Mouse (Mus musculus): ENCODE measurements around the gene Setd2.

Gene Setd2

DNA sequence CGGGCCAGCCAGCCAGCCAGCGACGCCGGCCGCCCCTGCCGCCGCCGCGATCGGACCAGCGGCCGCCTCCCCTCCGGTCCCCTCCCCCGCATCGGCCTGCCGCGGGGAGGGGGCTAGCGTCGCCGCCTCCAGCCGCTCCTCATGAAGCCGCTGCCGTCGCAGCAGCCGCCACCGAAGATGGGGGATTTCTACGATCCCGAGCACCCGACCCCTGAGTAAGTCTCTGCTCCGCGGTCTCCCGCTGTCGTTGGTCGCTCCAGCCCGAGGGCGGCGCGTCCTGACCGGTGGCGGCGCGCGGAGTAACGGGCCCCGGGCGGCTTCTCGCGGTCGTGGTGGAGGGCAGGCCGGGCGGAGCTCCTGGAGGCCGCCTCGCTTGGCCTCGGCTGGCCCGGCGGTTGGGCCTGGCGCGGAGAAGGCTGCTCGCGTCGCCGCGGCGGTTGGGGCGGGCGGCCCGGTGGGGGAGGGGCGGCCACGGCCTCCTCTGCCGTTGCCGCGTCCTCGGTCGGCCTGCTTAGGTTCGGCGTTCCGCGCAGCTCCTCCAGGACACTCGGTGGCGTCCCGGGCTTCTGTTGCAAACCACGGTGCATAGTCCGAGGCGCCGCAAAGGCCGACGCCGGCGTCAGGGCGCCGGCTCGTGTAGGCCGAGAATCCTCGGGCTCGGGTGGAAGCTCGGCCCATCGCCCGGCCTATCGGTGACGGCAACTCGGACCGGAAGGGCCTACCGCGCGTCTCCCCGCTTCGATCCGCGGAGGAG is at the start of gene Setd2:
TSS of gene Setd2 (plus strand) at position 60 of the 754 bp plus-strand sequence.
- DNase-seq: peak; percentile 76

DNA sequence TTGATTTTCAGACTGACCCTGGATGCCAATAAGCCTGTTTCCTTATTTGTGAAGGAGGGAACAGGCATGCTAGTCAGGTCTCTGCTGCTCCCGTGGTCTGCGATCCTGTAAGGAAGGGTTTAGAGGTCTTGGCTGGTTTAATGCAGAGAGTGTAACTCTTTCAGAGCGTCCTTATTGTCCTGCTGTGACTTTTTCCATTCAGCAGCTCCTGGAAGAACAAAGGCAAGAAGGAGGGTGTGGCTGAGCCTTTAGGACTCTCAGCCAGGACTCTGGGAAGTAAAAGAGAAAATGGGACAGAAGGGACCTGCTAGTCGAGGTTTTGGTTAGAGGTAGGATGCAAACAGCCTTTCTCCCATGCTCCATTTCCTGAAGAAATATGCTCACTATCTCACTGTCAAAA is 43.6 kb upstream of the Setd2 start:
- DNase-seq: no peak

GRCm38 (mm10) chr9:110490913-110491312 is 41.5 kb upstream of the Setd2 start:
- DNase-seq: no peak

DNA sequence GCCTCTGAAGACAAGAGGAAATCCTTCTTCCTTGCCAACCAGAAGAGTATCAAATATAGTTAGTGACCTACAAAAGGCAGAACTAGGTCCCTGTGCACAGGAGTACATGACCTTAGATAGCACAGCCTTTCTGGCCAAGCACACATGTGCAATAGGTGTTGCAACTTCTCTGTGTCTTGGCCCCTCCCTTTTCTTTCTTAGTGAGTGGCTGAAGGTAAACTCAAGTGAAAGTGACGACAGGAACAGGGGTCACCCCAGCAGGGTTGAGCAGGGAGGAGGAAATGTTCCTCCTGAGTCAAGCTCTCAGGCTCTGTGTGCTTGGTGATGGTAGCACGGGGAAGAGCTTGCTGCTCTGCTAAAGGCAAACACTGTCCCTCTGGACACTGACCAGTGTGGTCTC is 6.7 kb upstream of the Setd2 start:
- no peak for DNase-seq

DNA sequence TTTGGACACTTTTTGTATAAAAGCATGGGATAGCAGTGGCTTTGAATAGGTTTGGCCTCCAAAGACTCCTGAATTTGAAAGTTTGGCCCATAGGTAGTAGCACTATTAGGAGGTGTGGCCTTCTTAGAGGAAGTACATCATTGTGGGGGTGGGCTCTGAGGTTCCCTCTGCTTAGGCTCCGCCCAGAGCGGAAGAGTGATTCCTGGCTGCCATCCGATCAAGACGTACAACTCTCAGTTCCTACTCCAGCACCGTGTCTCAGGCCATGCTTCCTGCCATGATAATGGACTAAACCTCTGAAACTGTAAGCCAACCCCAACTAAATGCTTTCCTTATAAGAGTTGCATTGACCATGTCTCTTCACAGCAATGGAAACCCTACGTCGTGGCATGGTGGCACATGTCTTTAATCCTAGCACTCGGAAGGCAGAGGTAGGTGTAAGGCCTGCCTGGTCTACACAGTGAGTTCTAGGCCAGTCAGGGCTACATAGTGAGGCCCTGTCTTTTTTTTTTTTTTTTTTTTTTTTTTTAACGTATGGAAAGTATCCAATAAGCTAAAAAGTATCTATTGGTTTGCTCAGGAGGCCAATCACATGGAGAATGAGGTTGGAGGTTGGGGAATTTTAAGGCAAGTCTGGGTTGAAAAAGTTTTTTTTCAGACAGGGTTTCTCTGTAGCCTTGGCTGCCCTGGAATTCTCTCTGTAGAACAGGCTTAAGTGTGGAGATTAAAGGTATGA is 3.2 kb upstream of the Setd2 start:
- DNase-seq: no peak

- DNase-seq: no peak
Observed at GRCm38 (mm10) chr9:110530650-110531049, 1.7 kb upstream of the Setd2 start.

DNA sequence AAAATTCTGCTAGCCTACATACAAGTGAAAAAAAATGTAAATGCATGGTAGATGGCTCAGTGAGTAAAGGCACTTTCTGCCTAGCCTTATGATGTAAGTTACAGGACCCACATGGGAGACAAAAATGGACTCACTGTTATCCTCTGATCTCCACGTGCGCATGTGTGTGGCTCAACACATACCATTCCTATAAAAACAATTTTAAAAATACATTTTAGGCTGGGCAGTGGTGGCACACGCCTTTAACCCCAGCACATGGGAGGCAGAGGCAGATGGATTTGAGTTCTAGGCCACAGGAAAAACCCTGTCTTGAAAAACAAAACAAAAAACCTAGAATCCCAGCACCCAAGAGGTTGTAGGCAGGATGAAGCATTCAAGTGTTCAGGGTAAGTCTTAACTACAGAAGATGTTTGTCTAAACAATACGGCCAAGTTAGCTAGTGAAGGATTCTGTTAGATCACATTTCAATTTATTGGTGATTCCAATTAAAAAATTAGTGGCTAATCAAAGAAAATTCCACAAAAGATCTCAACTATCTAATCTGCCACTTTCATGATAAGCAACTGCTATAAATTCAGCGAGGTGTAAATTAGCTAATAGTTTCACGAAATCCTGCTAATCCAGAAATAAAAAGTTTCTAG is 1.1 kb upstream of the Setd2 start:
- no peak for DNase-seq

DNA sequence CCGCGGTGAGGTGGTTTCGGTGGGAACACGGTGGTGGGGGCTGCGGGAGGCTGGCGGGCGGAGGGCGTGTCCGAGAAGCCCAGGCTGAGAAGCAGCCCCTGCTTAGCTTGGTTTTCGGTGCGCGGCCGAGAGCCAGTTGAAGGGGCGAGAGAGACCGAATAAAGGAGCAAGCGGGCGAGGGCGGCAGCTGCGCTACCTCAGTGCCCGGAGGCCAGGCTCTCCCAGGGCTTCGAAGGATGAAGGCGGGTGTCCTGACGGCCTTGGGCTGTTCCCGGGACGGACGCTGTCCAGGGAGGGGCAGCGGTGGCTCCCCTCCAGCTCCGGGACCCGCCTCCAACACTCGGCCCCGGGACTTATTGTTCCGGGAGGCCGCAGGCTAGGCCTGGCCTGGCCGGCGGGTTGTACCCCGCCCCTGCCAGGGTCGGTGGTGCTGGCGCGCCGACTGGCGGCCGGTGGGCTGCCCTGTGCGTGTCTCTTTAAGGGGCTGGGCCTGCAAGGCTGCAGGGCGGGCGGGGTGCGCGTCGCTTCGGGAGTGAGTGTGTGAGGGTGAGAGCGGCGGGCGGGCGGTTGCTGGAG is 395 bp upstream of the Setd2 start:
- peak; percentile 94 for DNase-seq

GRCm38 (mm10) chr9:110533645-110534044 is 1.2 kb downstream of the Setd2 start:
- DNase-seq: no peak

DNA sequence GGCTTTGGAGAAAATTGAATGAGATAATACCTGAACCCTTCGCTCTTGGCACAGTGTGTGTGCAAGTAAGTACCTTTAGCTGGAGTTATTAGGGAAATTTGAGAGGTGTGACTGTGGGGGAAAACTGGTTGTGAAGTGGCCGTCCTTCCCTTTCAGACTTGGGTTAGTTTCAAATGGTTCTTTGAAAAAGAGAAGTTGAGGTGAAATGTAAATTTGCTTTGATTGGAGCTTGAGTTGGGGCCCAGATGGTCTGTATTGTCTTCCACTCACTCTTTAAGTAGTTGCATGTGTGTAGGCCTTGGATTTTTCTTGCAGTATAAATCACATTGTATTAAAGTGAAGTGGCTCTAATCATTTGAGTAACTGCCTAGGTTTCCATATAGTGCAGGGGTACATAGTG is 2.7 kb downstream of the Setd2 start:
- DNase-seq: no peak

- no peak for DNase-seq
Observed at GRCm38 (mm10) chr9:110536636-110537035, 4.2 kb downstream of the Setd2 start.

- no peak for DNase-seq
Observed at GRCm38 (mm10) chr9:110538511-110538910, 6.1 kb downstream of the Setd2 start.

- DNase-seq: no peak
Observed at GRCm38 (mm10) chr9:110541988-110542387, 9.6 kb downstream of the Setd2 start.

GRCm38 (mm10) chr9:110548261-110548660 is 15.9 kb downstream of the Setd2 start:
- no peak for DNase-seq

- no peak for DNase-seq
Observed at GRCm38 (mm10) chr9:110568309-110568708, 35.9 kb downstream of the Setd2 start.

DNA sequence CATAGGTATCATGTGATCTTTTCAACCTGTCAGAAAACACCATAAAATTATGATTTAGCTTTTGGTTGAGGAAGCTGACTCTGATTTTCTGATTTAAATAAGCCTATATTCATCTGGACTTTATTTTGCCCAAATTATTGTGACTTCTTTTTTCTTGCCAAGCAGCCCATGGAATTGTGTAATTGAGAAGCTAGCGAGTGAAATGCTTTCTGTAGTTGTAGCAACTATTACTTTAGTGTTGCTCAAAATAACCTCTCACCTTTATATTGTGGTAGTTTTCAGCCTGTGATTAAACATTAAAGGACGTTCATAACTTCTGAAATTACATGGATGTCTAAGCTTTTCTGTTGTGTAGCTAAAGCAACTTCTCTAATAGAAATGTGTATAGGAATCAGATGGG is 49.8 kb downstream of the Setd2 start:
- DNase-seq: no peak

DNA sequence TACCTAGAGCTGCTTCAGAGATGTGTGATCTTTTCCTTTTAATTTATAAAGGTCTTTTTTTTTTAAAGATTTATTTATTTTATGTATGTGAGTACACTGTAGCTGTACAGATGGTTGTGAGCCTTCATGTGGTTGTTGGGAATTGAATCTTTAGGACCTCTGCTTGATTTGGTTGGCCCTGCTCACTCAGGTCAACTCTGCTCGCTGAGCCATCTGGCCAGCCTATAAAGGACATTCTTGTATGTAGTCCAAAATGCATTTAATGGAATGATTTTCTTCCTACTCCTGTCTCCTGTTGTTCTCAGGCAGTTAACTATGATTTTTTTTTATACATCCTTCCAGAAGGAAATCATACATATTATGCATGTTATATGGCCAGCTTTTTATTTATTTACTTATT is 51.1 kb downstream of the Setd2 start:
- DNase-seq: no peak

DNA sequence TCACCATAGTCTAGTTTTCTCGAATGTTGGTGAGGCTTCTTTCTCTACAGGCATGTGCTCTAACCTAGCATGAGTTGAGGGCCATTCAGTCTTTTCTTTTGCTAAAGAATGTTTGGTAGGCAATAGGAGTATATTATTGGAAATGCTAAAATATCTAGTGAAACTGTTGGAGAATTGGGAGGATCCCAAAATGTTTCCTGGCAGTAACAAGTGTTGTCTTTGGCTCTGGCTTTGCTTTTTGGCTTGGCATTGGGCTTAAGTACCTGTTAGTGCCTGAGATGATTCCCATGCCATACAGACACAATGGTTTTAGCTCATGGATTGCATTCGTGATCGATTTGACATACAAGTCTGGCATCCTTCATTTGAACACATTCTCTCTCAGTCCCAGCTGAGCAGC is 79.1 kb downstream of the Setd2 start:
- DNase-seq: no peak

GRCm38 (mm10) chr9:110617081-110617480 is 84.7 kb downstream of the Setd2 start:
- no peak for DNase-seq

GRCm38 (mm10) chr9:110620180-110620579 is 87.8 kb downstream of the Setd2 start:
- DNase-seq: no peak

DNA sequence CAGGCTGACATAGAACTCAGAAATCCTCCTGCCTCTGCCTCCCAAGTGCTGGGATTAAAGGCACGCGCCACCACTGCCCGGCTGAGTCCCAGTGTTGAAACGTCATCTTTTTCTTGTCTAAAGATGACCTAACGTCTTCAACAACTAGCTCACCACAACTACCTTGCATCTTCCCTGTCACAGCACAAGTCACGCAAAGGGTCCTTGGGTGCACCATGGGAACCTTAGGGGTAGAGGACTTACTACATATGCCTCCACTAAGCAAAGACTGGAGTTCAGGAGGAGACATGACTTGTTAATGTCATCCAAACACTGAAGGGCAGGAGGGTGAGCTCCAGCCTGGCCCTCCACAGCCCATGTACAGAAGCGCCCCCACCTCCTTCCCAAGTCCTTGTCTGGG is 88.3 kb downstream of the Setd2 start:
- DNase-seq: no peak

GRCm38 (mm10) chr9:110622621-110623219 is 90.3 kb downstream of the Setd2 start:
- DNase-seq: no peak
